13 mouse cellular contexts compared by ENCODE assay signal in the genomic region with DNA sequence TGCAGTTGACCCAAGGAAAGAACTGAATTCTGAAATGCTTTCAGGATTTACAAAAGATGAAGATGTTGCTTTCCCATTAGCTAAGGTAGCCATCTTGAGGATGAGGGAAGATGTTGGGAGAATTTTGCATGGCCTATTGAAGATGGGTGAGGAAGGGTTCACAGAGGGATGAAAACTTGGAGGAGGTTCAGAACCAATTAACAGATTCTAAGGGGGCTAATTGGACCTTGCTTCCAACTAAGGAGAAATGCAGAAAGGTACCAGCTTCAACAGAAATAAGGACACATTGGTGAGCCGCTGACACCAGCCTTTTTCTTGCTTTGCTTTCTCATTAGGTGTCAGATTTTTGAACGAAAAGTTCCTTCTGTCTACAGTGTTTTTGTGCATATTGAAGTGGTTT. TPM values are rescaled to one million over a fixed set of nuclear protein-coding genes. Genes with fewer than 3 reads are reported as not detected.
DNase-seq lines count a peak whose midpoint lies in the region; ATAC-seq lines count a peak whose summit lies in the region.
"Had no signal": no experiment of that assay in that cellular context is flagged by ENCODE, and none has a peak within 500 bp of the region (broad histone marks: within the 10 kb centered on the region; RNA-seq: fewer than 3 reads in every experiment).

No protein-coding gene starts in this region.

- no peaks in the 10 kb centered on the region for H3K27me3 ChIP-seq in forebrain, embryonic 13.5 days
- no peaks in the 10 kb centered on the region for H3K27me3 ChIP-seq in limb, embryonic 10.5 days (ENCODE audit: low read depth, poor library complexity, severe bottlenecking)
- H3K27me3 ChIP-seq in neural tube, embryonic 14.5 days (ENCODE audit: control insufficient read depth, insufficient read depth, low read length): no peaks in the 10 kb centered on the region
- H3K27me3 ChIP-seq: stomach, embryonic 15.5 days had no signal

- WGBS in forebrain, embryonic 13.5 days: 38% methylated on average over 2 of the region's 2 CpGs
- 92% methylated on average over 2 of the region's 2 CpGs for WGBS in limb, embryonic 10.5 days
- 56% methylated on average over 2 of the region's 2 CpGs for WGBS in neural tube, embryonic 14.5 days

- DNase-seq in retina, postnatal 1 day: peak; percentile 18
- DNase-seq in retina, embryonic 14.5 days (ENCODE audit: low spot score): no peak
- no peak for DNase-seq in limb, embryonic 10.5 days (ENCODE audit: low spot score)
- DNase-seq in frontal cortex, postnatal 14 days (ENCODE audit: low spot score in 2 of 2): no peak
- DNase-seq in gastrocnemius, postnatal 36 days: no peak
- DNase-seq in right cerebral cortex, adult 18-20 months: no peak
- DNase-seq: cerebellum, adult 9-11 months; gastrocnemius, postnatal 14 days; heart, postnatal 10 days; lung, adult 18-20 months had no signal

- H3K4me3 ChIP-seq in forebrain, embryonic 13.5 days: peak overlapping the region; percentile 85
- H3K4me3 ChIP-seq in limb, embryonic 10.5 days: peak overlapping the region; percentile 69; the same call in 1 of the 2 replicates
- H3K4me3 ChIP-seq in neural tube, embryonic 14.5 days (ENCODE audit: low read depth, low read length): peak overlapping the region; percentile 59

- ATAC-seq in forebrain, embryonic 13.5 days: no peak
- ATAC-seq in neural tube, embryonic 14.5 days (ENCODE audit: low read depth): no peak

- intact Hi-C loops in gastrocnemius, postnatal 36 days (cut with DNase I): no loop called here

- peak overlapping the region; percentile 98 for H3K9ac ChIP-seq in forebrain, embryonic 13.5 days
- H3K9ac ChIP-seq in neural tube, embryonic 14.5 days (replicated peaks; ENCODE audit: low read depth, low read length): peak overlapping the region; percentile 93
- H3K9ac ChIP-seq: stomach, embryonic 15.5 days had no signal

- peak overlapping the region; percentile 100 for H3K27ac ChIP-seq in forebrain, embryonic 13.5 days
- H3K27ac ChIP-seq in limb, embryonic 10.5 days: no peak overlapping the region
- H3K27ac ChIP-seq in neural tube, embryonic 14.5 days (ENCODE audit: low read depth, low read length): peak overlapping the region; percentile 96

- peak overlapping the region; percentile 78 for H3K4me2 ChIP-seq in forebrain, embryonic 13.5 days
- peak overlapping the region; percentile 89 for H3K4me2 ChIP-seq in neural tube, embryonic 14.5 days (ENCODE audit: low read depth, low read length)

- peaks cover 11% of the 10 kb centered on the region for H3K36me3 ChIP-seq in forebrain, embryonic 13.5 days (ENCODE audit: poor library complexity, severe bottlenecking)
- H3K36me3 ChIP-seq in limb, embryonic 10.5 days: peaks cover 25% of the 10 kb centered on the region
- no peaks in the 10 kb centered on the region for H3K36me3 ChIP-seq in neural tube, embryonic 14.5 days (ENCODE audit: control insufficient read depth, insufficient read depth, low read length)
- H3K36me3 ChIP-seq: stomach, embryonic 15.5 days had no signal

- H3K9me3 ChIP-seq in forebrain, embryonic 13.5 days (replicated peaks): no peaks in the 10 kb centered on the region
- H3K9me3 ChIP-seq in limb, embryonic 10.5 days (replicated peaks): no peaks in the 10 kb centered on the region
- H3K9me3 ChIP-seq in neural tube, embryonic 14.5 days (ENCODE audit: control insufficient read depth, low read length): no peaks in the 10 kb centered on the region
- H3K9me3 ChIP-seq: stomach, embryonic 15.5 days had no signal

- peaks cover 53% of the 10 kb centered on the region for H3K4me1 ChIP-seq in forebrain, embryonic 13.5 days
- peaks cover 22% of the 10 kb centered on the region for H3K4me1 ChIP-seq in limb, embryonic 10.5 days
- H3K4me1 ChIP-seq in neural tube, embryonic 14.5 days (ENCODE audit: control insufficient read depth, insufficient read depth, low read length): peaks cover 25% of the 10 kb centered on the region

RNA-seq across cellular contexts. Expression of a gene that starts 6.0 kb away (rescaled TPM):
- polyA plus RNA-seq in forebrain, embryonic 13.5 days (2015; fragmentation: Nextera tagmentation; extraction: Ambion mirVana): 23.1 and 24.6 TPM in 2 replicates
- 9.8 and 10.3 TPM in 2 replicates for polyA plus RNA-seq in limb, embryonic 10.5 days (2016; fragmentation: Nextera tagmentation; extraction: Ambion mirVana)
- polyA plus RNA-seq in neural tube, embryonic 14.5 days (2014; fragmentation: Nextera tagmentation; extraction: Ambion mirVana): 11.1 and 16.8 TPM in 2 replicates
- total RNA-seq in gastrocnemius, postnatal 36 days (2021): 10 to 100 TPM in 1 of 2 experiments, 1 to 10 TPM in 1; 9.3 to 12.0 TPM
